Mouse (Mus musculus): ENCODE results near the gene Man2a2.

DNA sequence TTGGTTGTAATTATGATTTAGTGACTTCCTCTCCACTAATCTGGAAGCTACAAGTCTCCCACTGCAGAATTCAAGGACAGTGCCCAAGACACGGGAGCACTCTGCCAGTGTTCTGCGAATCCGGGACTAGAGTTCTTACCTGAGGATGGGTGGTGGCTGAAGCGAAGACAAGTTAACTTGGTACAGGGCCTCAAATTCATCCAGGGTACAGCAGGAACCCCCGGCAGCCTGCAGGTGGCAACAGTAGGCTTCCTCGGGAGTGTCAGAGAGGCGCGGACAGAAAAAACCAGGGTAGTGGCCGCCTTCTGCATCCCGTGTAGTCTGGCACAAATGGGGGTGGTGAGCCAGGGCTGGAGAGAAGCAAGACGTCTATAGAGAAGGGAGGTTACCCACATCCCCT, 30.4 kb downstream of the Man2a2 start, which contains the start of gene Unc45a:
- TF ChIP-seq ZC3H11A (IDR thresholded peaks at IDR 0.05; ENCODE audit: borderline replicate concordance, low read depth, low read length), result 0 out of 2 replicates have a peak, but pooled peaks have one; percentile 34
- no peak for TF ChIP-seq MAFK (IDR thresholded peaks at IDR 0.05; ENCODE audit: insufficient read depth, low read depth, low read length)
- TF ChIP-seq HCFC1 (IDR thresholded peaks at IDR 0.05; ENCODE audit: borderline replicate concordance, insufficient read depth, low read length), result no peak
- no peak for TF ChIP-seq CHD2 (IDR thresholded peaks at IDR 0.05; ENCODE audit: low read depth, low read length)
- 0 out of 2 replicates have a peak, but pooled peaks have one; percentile 46 for TF ChIP-seq ZNF384 (IDR thresholded peaks at IDR 0.05; ENCODE audit: low read depth, low read length)

Data from ES-E14 (cell line).